Mouse (Mus musculus): ENCODE data around the gene Xcl1.

Xcl1 gene

DNA sequence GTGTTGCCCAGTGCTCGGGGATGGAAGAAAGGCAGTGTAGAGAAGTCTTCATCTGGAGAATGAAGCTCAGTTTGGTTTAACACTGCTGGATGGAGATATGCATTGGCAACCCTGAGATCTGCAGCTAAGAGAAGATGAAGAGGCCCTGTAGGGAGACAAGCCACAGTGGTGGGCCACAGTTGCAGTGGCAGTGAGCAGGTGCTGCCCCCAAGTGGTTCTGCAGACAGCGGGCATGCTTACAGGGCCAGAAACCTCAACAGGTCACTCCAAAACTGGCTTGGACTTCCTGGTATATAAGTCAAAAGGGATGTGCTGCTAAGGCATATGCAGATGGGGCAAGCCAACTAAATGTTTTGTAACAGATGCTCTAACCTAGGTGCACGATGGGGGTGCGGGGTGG lies 30.3 kb downstream of the Xcl1 start:
- DNase-seq (ENCODE audit: low read depth, low spot score), result no peak

GRCm38 (mm10) chr1:164900696-164901095 lies 34.6 kb downstream of the Xcl1 start:
- DNase-seq (ENCODE audit: low read depth, low spot score), result no peak

GRCm38 (mm10) chr1:164900226-164900625 lies 35.1 kb downstream of the Xcl1 start:
- no peak for DNase-seq (ENCODE audit: low read depth, low spot score)

DNA sequence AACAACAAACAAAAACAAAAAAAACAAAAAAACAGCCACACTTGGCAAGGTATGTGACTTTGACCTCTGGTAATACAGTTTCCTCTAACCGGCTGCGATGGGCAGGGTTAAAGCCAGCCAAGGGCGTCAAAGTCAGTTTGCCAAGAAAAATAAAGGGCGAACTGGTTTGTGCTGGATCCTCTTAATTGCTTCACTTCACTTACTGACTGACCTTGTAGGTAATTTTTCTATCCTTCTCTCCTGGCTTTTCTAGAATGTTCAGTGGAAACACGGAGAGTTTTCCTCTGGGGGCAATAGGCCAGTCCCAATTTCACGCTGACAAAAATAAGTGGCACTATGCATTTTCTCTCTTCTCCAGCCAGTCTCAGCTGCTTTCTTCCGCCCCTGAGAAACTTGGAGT lies 35.8 kb downstream of the Xcl1 start:
- DNase-seq (ENCODE audit: low read depth, low spot score), result no peak

- peak; percentile 57 for DNase-seq (ENCODE audit: low read depth, low spot score)
These were observed 36.4 kb downstream of the Xcl1 start for GRCm38 (mm10) chr1:164898846-164899351.

DNA sequence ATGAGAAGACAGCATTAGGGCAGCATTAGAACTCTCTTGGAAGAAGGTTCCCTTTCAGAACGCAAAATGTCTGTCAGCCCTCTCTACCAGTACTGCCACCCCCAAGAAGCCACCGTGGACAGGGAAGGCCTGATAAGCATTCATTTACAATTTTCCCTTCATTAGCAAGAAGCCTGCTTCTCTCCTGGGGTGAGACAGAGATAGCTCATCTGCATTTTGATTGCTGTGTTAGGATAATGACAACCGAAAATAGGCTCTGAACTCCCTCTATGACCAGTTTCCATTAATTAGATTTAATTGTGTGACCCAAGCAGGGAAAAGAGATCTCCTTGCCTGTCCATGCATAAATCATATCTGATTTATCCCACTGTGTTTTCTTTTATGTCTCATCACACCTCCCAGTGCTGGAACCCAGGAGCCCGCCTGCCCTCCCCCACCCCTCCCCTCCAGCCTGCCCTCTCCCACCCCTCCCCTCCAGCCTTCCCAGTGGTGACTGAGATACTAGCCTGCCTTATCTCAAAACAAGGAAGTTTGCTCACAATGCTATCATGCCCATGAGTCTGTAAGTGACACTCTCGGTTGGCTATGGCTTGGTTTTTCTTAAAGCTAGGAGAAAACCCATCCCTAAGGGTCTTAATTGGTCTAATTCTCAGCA lies 38.0 kb downstream of the Xcl1 start:
- no peak for DNase-seq (ENCODE audit: low read depth, low spot score)

GRCm38 (mm10) chr1:164896211-164897145 lies 38.8 kb downstream of the Xcl1 start:
- no peak for DNase-seq (ENCODE audit: low read depth, low spot score)

DNA sequence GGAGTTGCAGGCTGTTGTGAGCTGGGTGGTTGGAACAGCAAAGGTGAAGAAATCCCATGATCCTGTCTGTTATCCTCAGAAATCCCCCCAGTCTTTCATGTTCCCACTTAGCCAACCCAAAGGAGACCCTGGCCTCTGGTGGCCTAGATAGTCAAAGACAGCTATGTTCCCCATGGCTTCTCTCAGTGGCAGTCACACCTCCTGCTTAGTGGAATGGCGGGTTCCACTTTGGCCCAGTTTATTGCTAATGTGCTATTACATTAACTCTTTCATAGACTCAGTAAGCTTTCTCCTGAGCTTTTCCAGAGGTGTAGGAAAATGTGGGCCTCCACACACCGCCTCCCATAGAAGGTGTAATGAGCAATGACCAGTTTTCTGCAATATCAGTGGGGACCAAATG lies 39.5 kb downstream of the Xcl1 start:
- DNase-seq (ENCODE audit: low read depth, low spot score), result no peak

- no peak for DNase-seq (ENCODE audit: low read depth, low spot score)
These were observed 45.0 kb downstream of the Xcl1 start for GRCm38 (mm10) chr1:164890366-164890765.

DNA sequence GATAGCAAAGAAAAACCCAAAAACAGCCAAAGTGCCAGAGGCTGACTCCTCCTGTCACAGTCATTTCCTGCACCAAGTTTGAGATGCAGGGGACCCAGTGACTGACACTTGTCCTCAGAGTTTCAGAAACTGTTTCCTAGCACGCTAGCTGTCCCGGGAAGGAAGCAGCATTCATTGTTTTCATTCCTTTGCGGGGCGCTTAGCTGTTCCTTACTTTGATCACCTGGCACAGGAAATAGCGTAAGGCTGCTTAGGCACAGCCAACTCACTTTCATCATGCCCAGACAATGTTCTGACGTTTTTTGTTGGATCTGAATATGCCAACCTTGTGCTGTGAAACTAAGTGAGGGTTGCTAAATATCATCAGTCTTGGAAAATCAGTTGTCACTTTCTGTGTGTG lies 46.8 kb downstream of the Xcl1 start:
- no peak for DNase-seq (ENCODE audit: low read depth, low spot score)

DNA sequence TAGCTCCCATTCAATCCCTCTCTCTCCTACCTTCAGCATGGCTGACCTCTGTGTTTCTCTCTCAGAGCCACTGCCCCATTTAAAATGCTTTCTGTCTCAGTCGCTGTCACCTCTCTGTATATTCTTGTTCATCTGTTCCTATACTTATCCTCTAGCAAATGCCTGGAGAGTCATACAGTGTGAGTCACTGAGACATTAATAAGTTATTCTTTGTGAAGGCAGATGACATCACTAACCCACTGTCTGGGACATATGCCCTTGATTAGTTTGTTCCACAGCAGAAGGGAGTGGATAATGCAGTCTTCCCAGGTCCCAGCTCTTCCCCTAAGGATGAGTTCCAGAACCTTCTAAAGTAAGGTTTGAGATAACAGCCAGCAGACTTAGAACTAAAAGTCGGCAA lies 47.6 kb downstream of the Xcl1 start:
- DNase-seq (ENCODE audit: low read depth, low spot score), result no peak

DNA sequence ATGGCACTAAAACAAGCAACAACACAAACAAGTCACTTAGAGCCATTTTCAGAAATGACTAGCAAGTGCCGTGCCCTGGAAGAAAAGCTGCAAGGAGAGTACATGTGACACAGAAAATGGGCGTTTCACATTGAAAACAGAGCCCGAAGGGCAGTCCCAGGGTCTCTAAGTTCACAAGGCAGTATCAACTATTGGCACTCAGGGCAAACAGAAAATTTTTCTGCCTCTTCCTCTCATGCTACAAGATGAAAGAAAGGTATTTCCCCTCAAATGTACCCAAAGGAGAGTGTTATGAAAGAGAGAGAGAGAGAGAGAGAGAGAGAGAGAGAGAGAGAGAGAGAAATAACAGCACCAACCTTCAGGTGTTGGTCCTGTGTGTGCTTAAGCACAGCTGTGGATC lies 53.4 kb downstream of the Xcl1 start:
- DNase-seq (ENCODE audit: low read depth, low spot score), result no peak
